Mouse (Mus musculus): ENCODE data around the gene Hist1h2ag. TPM values are rescaled to one million over a fixed set of nuclear protein-coding genes. Genes with fewer than 3 reads are reported as not detected.
A peak's percentile ranks its signal among the peaks of the same experiment; 100 is the strongest.
"Not testable (repeated sequence)": the region's sequence is repeated elsewhere in the genome, so short reads cannot be mapped to it uniquely, and the experiment has no call there.

Gene Hist1h2ag
- polyA plus RNA-seq (2015; fragmentation: Nextera tagmentation; extraction: Ambion mirVana), result 12.9 and 16.0 TPM in 2 replicates

DNA sequence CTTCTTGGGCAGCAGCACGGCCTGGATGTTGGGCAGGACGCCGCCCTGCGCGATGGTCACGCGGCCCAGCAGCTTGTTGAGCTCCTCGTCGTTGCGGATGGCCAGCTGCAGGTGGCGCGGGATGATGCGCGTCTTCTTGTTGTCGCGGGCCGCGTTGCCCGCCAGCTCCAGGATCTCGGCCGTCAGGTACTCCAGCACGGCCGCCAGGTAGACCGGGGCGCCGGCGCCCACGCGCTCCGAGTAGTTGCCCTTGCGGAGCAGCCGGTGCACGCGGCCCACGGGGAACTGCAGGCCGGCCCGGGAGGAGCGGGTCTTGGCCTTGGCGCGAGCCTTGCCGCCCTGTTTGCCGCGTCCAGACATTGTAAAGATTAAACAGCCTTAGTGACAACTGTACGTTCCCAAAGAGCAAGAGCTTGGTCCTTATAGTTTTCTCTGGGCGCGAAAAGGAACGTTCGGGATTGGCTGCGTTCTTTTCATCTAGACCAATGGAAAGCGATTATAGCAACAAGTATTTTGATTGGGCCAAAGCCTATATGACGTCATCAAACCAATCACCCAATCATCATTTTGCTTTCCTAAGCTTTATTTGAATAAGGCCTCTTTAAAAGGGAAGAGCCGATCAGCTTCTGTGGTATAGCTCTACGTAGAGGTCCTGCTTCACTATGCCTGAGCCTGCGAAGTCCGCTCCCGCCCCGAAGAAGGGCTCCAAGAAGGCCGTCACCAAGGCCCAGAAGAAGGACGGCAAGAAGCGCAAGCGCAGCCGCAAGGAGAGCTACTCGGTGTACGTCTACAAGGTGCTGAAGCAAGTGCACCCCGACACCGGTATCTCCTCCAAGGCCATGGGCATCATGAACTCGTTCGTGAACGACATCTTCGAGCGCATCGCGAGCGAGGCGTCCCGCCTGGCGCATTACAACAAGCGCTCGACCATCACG lies at the start of gene Hist1h2ag, which contains the start of gene Hist1h2bj:
TSS of gene Hist1h2ag (minus strand) at position 377 of the 935 bp plus-strand sequence.
TSS of gene Hist1h2bj (plus strand) at position 647 of the 935 bp plus-strand sequence.
- peak within 1 kb of the TSS; percentile 29 for H3K4me3 ChIP-seq (ENCODE audit: low read depth, low read length)
- H3K4me2 ChIP-seq (replicated peaks; ENCODE audit: low read depth), result peak within 1 kb of the TSS; percentile 70
- H3K9me3 ChIP-seq (ENCODE audit: control insufficient read depth); H3K27me3 ChIP-seq (replicated peaks; ENCODE audit: control insufficient read depth, insufficient read depth, low read length); H3K4me1 ChIP-seq (replicated peaks; ENCODE audit: control insufficient read depth, insufficient read depth, low read length); H3K36me3 ChIP-seq (ENCODE audit: control insufficient read depth, insufficient read depth): not testable (repeated sequence)
- peak; percentile 91 for ATAC-seq
- WGBS, result under 1% methylated on average over 39 of the region's 80 CpGs
- H3K27ac ChIP-seq (ENCODE audit: low read depth, low read length), result peak within 1 kb of the TSS; percentile 81
- peak within 1 kb of the TSS; percentile 37; the same call in 1 of the 2 replicates for H3K9ac ChIP-seq (ENCODE audit: low read depth, low read length)

DNA sequence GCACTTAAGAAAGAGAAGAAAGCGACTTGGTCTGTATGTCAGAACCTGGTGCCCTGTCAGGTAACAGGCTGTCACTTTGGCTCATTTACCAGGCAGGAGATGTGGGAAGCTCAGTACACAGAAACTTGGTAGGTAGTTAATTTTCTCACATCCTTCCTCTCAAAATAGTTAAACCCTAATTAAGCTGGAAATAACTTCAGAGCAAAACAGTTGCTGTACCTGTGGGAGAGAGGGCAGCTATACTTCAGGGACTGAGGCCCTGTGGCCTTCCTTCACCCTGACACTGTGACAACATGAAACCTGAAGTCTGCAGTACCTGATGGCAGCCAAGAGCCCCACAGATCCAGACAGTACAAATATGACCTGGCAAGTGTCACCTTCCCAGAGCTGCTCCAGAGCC lies 41.4 kb upstream of the Hist1h2ag start, which contains the start of gene Vmn1r188:
TSS of gene Vmn1r188 (plus strand) at position 301 of the 400 bp plus-strand sequence.
- not testable (repeated sequence) for H3K9me3 ChIP-seq (ENCODE audit: control insufficient read depth); H3K36me3 ChIP-seq (ENCODE audit: control insufficient read depth, insufficient read depth); ATAC-seq; H3K27me3 ChIP-seq (replicated peaks; ENCODE audit: control insufficient read depth, insufficient read depth, low read length); H3K4me3 ChIP-seq (ENCODE audit: low read depth, low read length); H3K27ac ChIP-seq (ENCODE audit: low read depth, low read length); H3K4me1 ChIP-seq (replicated peaks; ENCODE audit: control insufficient read depth, insufficient read depth, low read length); H3K4me2 ChIP-seq (replicated peaks; ENCODE audit: low read depth); H3K9ac ChIP-seq (ENCODE audit: low read depth, low read length)
- 74% methylated on average over 1 of the region's 1 CpGs for WGBS

DNA sequence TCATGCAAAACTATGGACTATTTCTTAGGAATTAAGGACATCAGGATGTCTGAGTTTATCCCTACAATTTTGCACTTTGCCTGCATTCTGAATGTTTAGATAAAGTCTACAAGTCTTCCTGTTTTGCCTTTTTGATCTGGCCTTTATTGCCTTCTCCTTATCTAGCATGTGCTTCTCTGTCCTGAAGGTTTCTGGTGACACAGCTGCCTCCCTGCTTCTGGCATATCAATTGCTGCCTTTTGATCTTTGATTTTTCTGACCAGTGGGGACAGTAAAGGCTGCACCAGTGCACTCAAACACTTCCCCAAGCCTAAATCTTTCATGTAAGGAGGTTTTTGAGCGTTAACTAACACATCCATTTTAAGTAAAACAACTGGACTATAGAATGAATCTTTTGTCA lies 20.7 kb upstream of the Hist1h2ag start:
- Histone ChIP-seq H3K4me2 (replicated peaks; ENCODE audit: low read depth) (no peak overlapping the region), H3K9me3 (ENCODE audit: control insufficient read depth) (no peaks in the 10 kb centered on the region), H3K36me3 (ENCODE audit: control insufficient read depth, insufficient read depth) (no peaks in the 10 kb centered on the region), H3K4me3 (ENCODE audit: low read depth, low read length) (no peak overlapping the region), H3K27ac (ENCODE audit: low read depth, low read length) (no peak overlapping the region), H3K9ac (ENCODE audit: low read depth, low read length) (no peak overlapping the region), H3K27me3 (replicated peaks; ENCODE audit: control insufficient read depth, insufficient read depth, low read length) (no peaks in the 10 kb centered on the region), H3K4me1 (replicated peaks; ENCODE audit: control insufficient read depth, insufficient read depth, low read length) (no peaks in the 10 kb centered on the region)
- ATAC-seq, result no peak
- no peak for TF ChIP-seq CTCF (IDR thresholded peaks at IDR 0.05; ENCODE audit: low read depth)
- 18% methylated on average over 1 of the region's 1 CpGs for WGBS

DNA sequence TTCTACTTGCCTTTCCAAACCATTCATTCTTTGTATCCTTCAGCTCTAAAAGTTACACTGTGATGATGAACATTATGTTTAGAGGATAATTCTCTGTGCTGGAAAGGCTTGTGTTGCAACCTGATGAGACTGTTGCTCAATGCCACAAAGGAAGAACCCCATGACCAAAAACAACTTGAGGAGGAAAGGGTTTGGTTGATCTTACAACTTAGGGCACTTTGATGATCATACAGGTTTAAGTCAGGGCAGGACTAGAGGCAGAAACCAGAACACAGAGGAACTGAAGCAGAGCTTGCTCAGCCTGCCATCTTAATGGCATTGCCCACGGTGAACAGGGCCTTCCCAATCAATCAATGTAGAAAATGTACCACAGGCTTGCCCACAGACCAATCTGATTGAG lies 18.7 kb upstream of the Hist1h2ag start:
- H3K27me3 ChIP-seq (replicated peaks; ENCODE audit: control insufficient read depth, insufficient read depth, low read length), result no peaks in the 10 kb centered on the region
- no peak overlapping the region for H3K4me3 ChIP-seq (ENCODE audit: low read depth, low read length)
- H3K4me2 ChIP-seq (replicated peaks; ENCODE audit: low read depth), result no peak overlapping the region
- no peak overlapping the region for H3K9ac ChIP-seq (ENCODE audit: low read depth, low read length)
- 80% methylated on average over 1 of the region's 1 CpGs for WGBS
- no peaks in the 10 kb centered on the region for H3K4me1 ChIP-seq (replicated peaks; ENCODE audit: control insufficient read depth, insufficient read depth, low read length)
- H3K36me3 ChIP-seq (ENCODE audit: control insufficient read depth, insufficient read depth), result no peaks in the 10 kb centered on the region
- H3K9me3 ChIP-seq (ENCODE audit: control insufficient read depth), result no peaks in the 10 kb centered on the region
- no peak for ATAC-seq
- no peak overlapping the region for H3K27ac ChIP-seq (ENCODE audit: low read depth, low read length)
- no peak for TF ChIP-seq CTCF (IDR thresholded peaks at IDR 0.05; ENCODE audit: low read depth)

DNA sequence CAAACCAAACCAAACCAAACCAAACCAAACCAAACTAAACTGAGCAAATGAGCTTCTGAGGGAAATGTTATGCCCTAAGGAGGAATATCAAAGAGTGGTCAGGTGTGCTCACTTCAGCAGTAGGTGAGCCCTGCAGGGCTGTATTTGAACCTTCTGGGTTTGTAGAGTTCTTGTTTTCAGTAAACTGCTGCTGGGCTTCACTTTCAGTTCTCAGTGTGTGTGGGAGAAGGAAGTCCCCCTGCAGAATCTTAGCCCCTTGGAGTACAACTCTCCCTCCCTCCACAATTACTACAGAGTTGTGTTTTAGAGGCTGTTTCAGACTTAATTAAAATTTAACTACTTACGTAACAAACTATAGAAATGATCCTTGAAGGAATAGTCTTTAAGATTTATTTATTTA lies 11.0 kb upstream of the Hist1h2ag start:
- H3K9ac ChIP-seq (ENCODE audit: low read depth, low read length), result no peak overlapping the region
- TF ChIP-seq CTCF (IDR thresholded peaks at IDR 0.05; ENCODE audit: low read depth), result no peak
- H3K4me1 ChIP-seq (replicated peaks; ENCODE audit: control insufficient read depth, insufficient read depth, low read length), result no peaks in the 10 kb centered on the region
- no peak for ATAC-seq
- H3K27ac ChIP-seq (ENCODE audit: low read depth, low read length), result no peak overlapping the region
- H3K4me3 ChIP-seq (ENCODE audit: low read depth, low read length), result no peak overlapping the region
- no peak overlapping the region for H3K4me2 ChIP-seq (replicated peaks; ENCODE audit: low read depth)
- no peaks in the 10 kb centered on the region for H3K36me3 ChIP-seq (ENCODE audit: control insufficient read depth, insufficient read depth)
- no peaks in the 10 kb centered on the region for H3K27me3 ChIP-seq (replicated peaks; ENCODE audit: control insufficient read depth, insufficient read depth, low read length)
- H3K9me3 ChIP-seq (ENCODE audit: control insufficient read depth), result no peaks in the 10 kb centered on the region
- 95% methylated on average over 1 of the region's 1 CpGs for WGBS

DNA sequence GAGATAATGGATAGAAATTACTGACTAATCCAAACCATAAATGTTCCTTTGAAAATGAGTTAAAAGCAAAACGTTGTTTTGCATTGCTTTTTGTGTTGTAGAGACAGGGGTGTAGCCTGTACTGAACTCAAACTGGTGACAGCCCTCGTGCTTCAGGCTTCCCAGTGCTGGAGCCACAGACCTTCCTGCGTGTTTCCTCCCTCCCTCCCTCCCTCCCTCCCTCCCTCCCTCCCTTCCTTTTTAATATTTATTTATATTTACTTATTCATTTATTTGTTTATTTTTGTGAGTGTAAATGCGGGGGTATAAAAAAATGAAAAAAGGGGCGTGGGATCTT lies 8.7 kb upstream of the Hist1h2ag start:
- H3K9ac ChIP-seq (ENCODE audit: low read depth, low read length), result 0 out of 2 replicates have a peak overlapping the region, but pooled peaks have one; percentile 51
- TF ChIP-seq CTCF (IDR thresholded peaks at IDR 0.05; ENCODE audit: low read depth), result no peak

More for the DNA sequence above, 8.7 kb upstream of the Hist1h2ag start:
- Histone ChIP-seq H3K27me3 (replicated peaks; ENCODE audit: control insufficient read depth, insufficient read depth, low read length) (no peaks in the 10 kb centered on the region), H3K4me2 (replicated peaks; ENCODE audit: low read depth) (peak overlapping the region; percentile 67), H3K4me3 (ENCODE audit: low read depth, low read length) (peak overlapping the region; percentile 53), H3K27ac (ENCODE audit: low read depth, low read length) (peak overlapping the region; percentile 68; the same call in 1 of the 2 replicates), H3K9me3 (ENCODE audit: control insufficient read depth) (no peaks in the 10 kb centered on the region), H3K36me3 (ENCODE audit: control insufficient read depth, insufficient read depth) (no peaks in the 10 kb centered on the region), H3K4me1 (replicated peaks; ENCODE audit: control insufficient read depth, insufficient read depth, low read length) (no peaks in the 10 kb centered on the region)
- ATAC-seq, result no peak
- 13% methylated on average over 5 of the region's 5 CpGs for WGBS

Data from intestine, postnatal 0 days (tissue).